Mouse (Mus musculus) cerebellum, adult 2 months (tissue): ENCODE results near the gene Panx3.

Experiments used
- CTCF ChIP-seq: fragments of 200-500 bp; IDR thresholded peaks from 2 replicates; pipeline ENCODE4 v1.5.1; 2011; ENCODE audit warnings: low read depth, mild to moderate bottlenecking, control low read depth, low read length, moderate library complexity, borderline replicate concordance; ENCODE audit not compliant: insufficient read depth
- POLR2A ChIP-seq: fragments of 200-500 bp; IDR thresholded peaks from 2 replicates; pipeline ENCODE4 v1.6.1; 2011; ENCODE audit warnings: low read length, control low read depth, borderline replicate concordance; ENCODE audit not compliant: insufficient read depth

- TF ChIP-seq CTCF (no peak), POLR2A (no peak)
These were observed 643 bp upstream of the Panx3 start for GRCm38 (mm10) chr9:37669678-37670077.
